Mouse (Mus musculus): ENCODE measurements at regions not wholly inside any gene's neighbourhood (a gene's known extent, or its start where the extent isn't known, plus 50 kb on each side); places are given as distances from the start of the nearest gene placed in this dataset.
A peak's percentile ranks its signal among the peaks of the same experiment; 100 is the strongest.

DNA sequence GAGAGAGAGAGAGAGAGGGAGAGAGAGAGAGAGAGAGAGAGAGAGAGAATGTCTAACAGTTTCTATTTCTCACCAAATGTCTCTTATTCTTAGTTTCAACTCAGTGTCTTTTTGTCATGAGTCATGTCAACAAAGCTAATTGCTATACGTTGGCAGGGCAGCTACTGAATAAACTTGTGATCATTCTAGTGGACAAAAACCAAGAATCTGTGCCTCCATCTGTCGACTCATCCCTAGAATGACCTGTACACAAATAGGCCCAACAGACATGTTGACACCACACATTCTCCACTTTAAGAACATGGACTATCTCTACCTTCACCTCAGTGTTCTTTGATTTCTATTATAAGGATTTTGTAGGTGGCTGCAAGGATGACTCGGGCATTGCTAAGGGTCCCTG, 556.5 kb downstream of the Pcdh18 start:
- peak; percentile 10 to 27 for DNase-seq

DNA sequence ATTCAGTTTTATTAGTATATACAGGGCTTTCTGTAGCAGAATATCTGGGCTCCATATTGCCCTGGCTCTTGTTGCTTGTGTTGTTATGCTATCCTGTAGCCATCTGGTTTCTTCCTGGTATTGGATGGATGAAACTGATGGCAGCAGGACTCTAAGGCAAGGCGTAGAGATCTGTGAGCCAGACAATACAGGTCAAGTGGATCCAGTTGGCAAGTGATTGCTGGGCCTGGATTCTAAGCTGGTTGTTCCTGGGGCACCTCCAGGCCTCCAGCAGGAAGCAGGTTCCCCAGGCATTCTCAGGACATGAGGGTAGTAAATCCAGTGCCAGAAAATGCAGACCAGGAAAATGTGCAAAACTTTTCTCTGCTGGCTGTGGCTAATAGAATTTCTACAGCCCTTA, 571.6 kb downstream of the Pcdh18 start:
- DNase-seq, result peak; percentile 75 to 83
